ENCODE assay signal across 8 mouse cellular contexts in the genomic region with DNA sequence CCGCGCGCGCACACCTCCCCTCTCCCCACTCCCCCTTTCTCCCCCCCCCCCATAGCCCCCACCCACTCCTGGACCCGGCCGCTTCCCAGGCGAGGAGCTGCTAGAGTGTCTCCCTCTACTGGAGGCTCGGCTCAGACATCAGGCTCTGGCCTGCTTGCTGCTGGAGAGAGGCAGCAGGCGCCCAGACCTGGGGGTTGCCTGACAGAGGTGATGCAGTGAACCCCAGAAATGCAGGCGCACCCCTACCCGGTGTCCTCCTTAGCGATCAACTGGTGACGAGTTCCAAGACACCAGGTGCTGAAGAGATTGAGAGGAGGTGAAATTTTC. TPM values are rescaled to one million over a fixed set of nuclear protein-coding genes. Genes with fewer than 3 reads are reported as not detected.
DNase-seq lines count a peak whose midpoint lies in the region; TF ChIP-seq lines count a peak whose summit lies in the region.

Gene Pknox2 (minus strand): TSS at position 49 of the 327 bp plus-strand sequence.

- DNase-seq in cerebellum, adult 11 months: peak; percentile 88
- DNase-seq in forelimb bud, embryonic 11.5 days (ENCODE audit: low read depth, low spot score): peak; percentile 83
- DNase-seq in heart, postnatal 36 days: peak; percentile 73
- DNase-seq in layer of hippocampus, adult 2 months (ENCODE audit: low spot score in 2 of 2): peak; percentile 89 to 91
- DNase-seq in lung, adult 2 months: peak; percentile 69
- peak; percentile 57 for DNase-seq in ovary, postnatal 10 days (ENCODE audit: low spot score)
- DNase-seq in urinary bladder, postnatal 36 days (ENCODE audit: low spot score in 2 of 2): peak; percentile 57 to 72

- TF ChIP-seq EP300 in ES-Bruce4 (IDR thresholded peaks at IDR 0.05; ENCODE audit: insufficient read depth, low read depth, low read length): no peak

- no peaks in the 10 kb centered on the region for H3K9me3 ChIP-seq in ES-Bruce4 (replicated peaks; ENCODE audit: control insufficient read depth, insufficient read depth, low read length, poor library complexity, severe bottlenecking)

- H3K4me1 ChIP-seq in ES-Bruce4 (ENCODE audit: control insufficient read depth, insufficient read depth, low read length): peaks cover 3% of the 10 kb centered on the region
- peaks cover 2% of the 10 kb centered on the region; the same call in 1 of the 2 replicates for H3K4me1 ChIP-seq in lung, adult 2 months (ENCODE audit: control insufficient read depth, insufficient read depth, low read length)

- TF ChIP-seq CTCF in ES-Bruce4 (IDR thresholded peaks at IDR 0.05; ENCODE audit: low read depth, low read length): peak; percentile 72
- peak; percentile 75 for TF ChIP-seq CTCF in layer of hippocampus, adult 2 months (conservative IDR thresholded peaks at IDR 0.05)
- peak; percentile 60 for TF ChIP-seq CTCF in lung, adult 2 months (IDR thresholded peaks at IDR 0.05; ENCODE audit: insufficient read depth, low read length)

- 1% methylated on average over 9 of the region's 13 CpGs for WGBS in lung, adult 2 months

- H3K27me3 ChIP-seq in ES-Bruce4 (ENCODE audit: control insufficient read depth, insufficient read depth, low read length, poor library complexity, severe bottlenecking): peaks cover 16% of the 10 kb centered on the region

- no peak within 1 kb of the TSS for H3K27ac ChIP-seq in ES-Bruce4 (ENCODE audit: insufficient read depth, low read length)
- peak within 1 kb of the TSS; percentile 96 for H3K27ac ChIP-seq in layer of hippocampus, adult 2 months

- no peak for TF ChIP-seq POLR2A in ES-Bruce4 (IDR thresholded peaks at IDR 0.05; ENCODE audit: insufficient read depth, low read length)
- TF ChIP-seq POLR2A in lung, adult 2 months (IDR thresholded peaks at IDR 0.05; ENCODE audit: borderline replicate concordance, extremely low read depth, low read depth, low read length): no peak

- H3K4me3 ChIP-seq in ES-Bruce4 (ENCODE audit: low read depth, low read length): peak within 1 kb of the TSS; percentile 66
- peak within 1 kb of the TSS; percentile 88 for H3K4me3 ChIP-seq in layer of hippocampus, adult 2 months
- peak within 1 kb of the TSS; percentile 55 for H3K4me3 ChIP-seq in lung, adult 2 months (replicated peaks; ENCODE audit: extremely low read depth, low read depth, low read length)

- H3K9ac ChIP-seq in ES-Bruce4 (ENCODE audit: low read depth, poor library complexity, severe bottlenecking): peak within 1 kb of the TSS; percentile 55

- intact Hi-C loops in heart, postnatal 36 days (cut with DNase I): loop anchor here (1.0 to 5.0 kb wide), 5 partner anchors 23 to 250 kb away; no protein-coding TSS in a partner anchor

- H3K36me3 ChIP-seq in ES-Bruce4 (ENCODE audit: control insufficient read depth, insufficient read depth, low read length, poor library complexity, severe bottlenecking): no peaks in the 10 kb centered on the region

RNA-seq across cellular contexts. Expression of gene Pknox2, which starts in this region (rescaled TPM):
- polyA plus RNA-seq in ES-Bruce4 (2011; ENCODE audit: insufficient read depth, insufficient read length, low read depth, missing spikeins): 12.3 and 14.3 TPM in 2 replicates
- total RNA-seq in heart, postnatal 36 days (2021): 1 to 10 TPM; 7.6 to 7.7 TPM
- total RNA-seq in layer of hippocampus, adult 2 months (2021): 10 to 100 TPM; 41.1 to 41.2 TPM
- 32.2 and 37.2 TPM in 2 replicates for polyA plus RNA-seq in lung, adult 2 months (2012; rRNA removed)

Comparison
In these comparisons a context has a peak if more than half of its experiments do, and no peak if none do; other contexts are left out.
1. RNA of gene Pknox2 (total RNA-seq): 41.1 to 41.2 TPM in layer of hippocampus, adult 2 months; 7.6 to 7.7 TPM in heart, postnatal 36 days; every median in the first group is over 4 times any median in the second.
2. Peak in every context shown above with its lines, with median percentiles within 50 percentile points of each other: H3K4me3 ChIP-seq, CTCF ChIP-seq and DNase-seq.